Mouse (Mus musculus) embryonic fibroblast, embryonic 13.5 days (primary cell): Measurements from ENCODE around the gene Pigz.

ENCODE experiments used
- CTCF ChIP-seq: IDR thresholded peaks from 2 replicates; pipeline ENCODE4 v1.5.1; 2011; ENCODE audit warnings: mild to moderate bottlenecking, control low read depth, low read length, moderate library complexity, borderline replicate concordance; ENCODE audit not compliant: insufficient read depth
- POLR2A ChIP-seq: IDR thresholded peaks from 2 replicates; pipeline ENCODE4 v1.6.1; 2011; ENCODE audit warnings: low read depth, mild to moderate bottlenecking, control low read depth, low read length, moderate library complexity

- TF ChIP-seq POLR2A, result no peak
- no peak for TF ChIP-seq CTCF
These were observed 7.6 kb upstream of the Pigz start for GRCm38 (mm10) chr16:31926091-31926490.
